Mouse (Mus musculus) bone marrow, adult 2 months (tissue): Measurements from ENCODE around the gene Gm8206. TPM values are rescaled to one million over a fixed set of nuclear protein-coding genes. Genes with fewer than 3 reads are reported as not detected.
"Not testable (repeated sequence)": the region's sequence is repeated elsewhere in the genome, so short reads cannot be mapped to it uniquely, and the experiment has no call there.

Experiments used
- H3K27ac ChIP-seq: fragments of 200-500 bp; 2 replicates; pipeline ENCODE4 v1.5.1; 2012; ENCODE audit warnings: low read depth, mild to moderate bottlenecking, control low read depth, inconsistent platforms, low read length; ENCODE audit not compliant: control insufficient read depth, poor library complexity, insufficient read depth
- H3K4me1 ChIP-seq: fragments of 200-500 bp; 2 replicates; pipeline ENCODE4 v1.6.1; 2011; ENCODE audit warnings: low read length; ENCODE audit not compliant: control insufficient read depth, insufficient read depth
- H3K4me3 ChIP-seq: fragments of 200-500 bp; replicated peaks from 2 replicates; pipeline ENCODE3; 2011; ENCODE audit warnings: mild to moderate bottlenecking, low read depth, low read length, control low read depth; ENCODE audit not compliant: control insufficient read depth
- WGBS: fragments of 180-500 bp; shearing (Covaris S2); methylation state at CpG from one replicate; pipeline ENCODE4 v1.1.7; 2018; 5-methylcytosine and 5-hydroxymethylcytosine counted together
- polyA plus RNA-seq: library from polyadenylated mRNA; stranded (reverse); fragments of >200 nt; gene quantifications from 2 replicates; pipeline ENCODE4 v1.2.4, GENCODE M21; 2011; ENCODE audit warnings: low replicate concordance; ENCODE audit not compliant: missing spikeins, insufficient read depth, insufficient read length

The Gm8206 gene
- polyA plus RNA-seq = not detected in 2 replicates

DNA sequence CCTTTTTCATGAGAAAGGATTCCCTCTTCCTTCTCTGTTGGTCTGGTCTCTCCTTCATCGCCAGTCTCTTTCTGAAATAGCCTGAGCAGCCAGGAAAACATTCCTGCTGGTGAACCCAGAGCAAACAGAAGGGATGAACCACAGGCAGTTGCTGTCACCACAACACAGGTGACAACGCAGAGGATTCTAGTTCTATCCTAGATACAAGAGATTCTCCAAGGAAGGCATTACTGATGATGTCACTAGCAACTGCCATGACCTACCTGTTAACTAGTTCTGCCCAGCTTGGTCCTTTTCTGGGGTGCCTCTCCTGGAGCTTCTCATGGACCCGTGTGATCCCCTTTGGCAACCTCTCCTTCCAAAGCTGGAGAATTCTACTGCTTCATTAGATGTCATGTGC lies at the start of gene Gm8206:
TSS of gene Gm8206 (minus strand) at position 101 of the 400 bp plus-strand sequence.
- WGBS = 74% methylated on average over 3 of the region's 3 CpGs
- not testable (repeated sequence) for H3K4me3 ChIP-seq, H3K27ac ChIP-seq, H3K4me1 ChIP-seq

DNA sequence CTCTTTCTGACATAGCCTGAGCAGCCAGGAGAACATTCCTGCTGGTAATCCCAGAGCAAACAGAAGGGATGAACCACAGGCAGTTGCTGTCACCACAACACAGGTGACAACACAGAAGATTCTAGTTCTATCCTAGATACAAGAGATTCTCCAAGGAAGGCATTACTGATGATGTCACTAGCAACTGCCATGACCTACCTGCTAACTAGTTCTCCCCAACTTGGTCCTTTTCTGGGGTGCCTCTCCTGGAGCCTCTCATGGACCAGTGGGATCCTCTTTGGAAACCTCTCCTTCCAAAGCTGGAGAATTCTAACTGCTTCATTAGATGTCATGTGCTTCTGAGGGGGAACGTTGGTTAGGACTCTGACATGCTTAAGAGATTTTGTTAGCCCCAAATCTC lies 32.0 kb upstream of the Gm8206 start, which contains the start of gene Gm3476:
TSS of gene Gm3476 (minus strand) at position 101 of the 400 bp plus-strand sequence.
- H3K27ac ChIP-seq, H3K4me1 ChIP-seq, H3K4me3 ChIP-seq: not testable (repeated sequence)
- no CpG with 5 or more reads among the region's 1 CpGs for WGBS

GRCm38 (mm10) chr14:6108272-6108925 lies 14.7 kb upstream of the Gm8206 start, which contains the start of gene Gm3468:
Gene Gm3468, minus strand, starts transcription at chr14:6108665.
- not testable (repeated sequence) for H3K4me3 ChIP-seq
- 2% methylated on average over 51 of the region's 51 CpGs for WGBS

DNA sequence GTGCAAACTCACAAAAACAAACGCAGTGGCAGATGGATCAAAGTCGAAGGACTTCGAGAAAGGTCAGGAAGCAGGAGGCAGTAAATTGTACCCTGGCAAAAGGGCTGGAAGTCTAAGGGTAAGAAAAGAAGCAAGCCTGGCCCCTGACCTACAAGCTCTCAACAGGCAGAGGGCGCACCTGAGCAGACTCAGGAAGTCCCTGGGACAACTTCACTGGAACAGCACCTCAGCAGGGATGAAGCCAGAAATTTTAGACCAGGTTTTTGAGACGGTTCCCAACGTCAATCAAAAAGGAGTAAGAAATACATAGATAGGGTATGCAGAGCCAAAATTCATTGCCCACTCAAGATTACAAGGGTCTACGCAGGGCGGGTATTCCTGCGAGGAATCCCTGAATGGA lies 13.8 kb upstream of the Gm8206 start:
- H3K27ac ChIP-seq, H3K4me3 ChIP-seq, H3K4me1 ChIP-seq: not testable (repeated sequence)
- 13% methylated on average over 9 of the region's 9 CpGs for WGBS

More at GRCm38 (mm10) chr14:6108272-6108925, 14.7 kb upstream of the Gm8206 start, which contains the start of gene Gm3468:
- H3K27ac ChIP-seq, H3K4me1 ChIP-seq: not testable (repeated sequence)

GRCm38 (mm10) chr14:6058167-6058566 lies 35.6 kb downstream of the Gm8206 start, which contains the start of gene Gm6337:
Gene Gm6337, minus strand, starts transcription at chr14:6058267.
- not testable (repeated sequence) for H3K27ac ChIP-seq, H3K4me3 ChIP-seq, H3K4me1 ChIP-seq
- WGBS = 75% methylated on average over 4 of the region's 4 CpGs

DNA sequence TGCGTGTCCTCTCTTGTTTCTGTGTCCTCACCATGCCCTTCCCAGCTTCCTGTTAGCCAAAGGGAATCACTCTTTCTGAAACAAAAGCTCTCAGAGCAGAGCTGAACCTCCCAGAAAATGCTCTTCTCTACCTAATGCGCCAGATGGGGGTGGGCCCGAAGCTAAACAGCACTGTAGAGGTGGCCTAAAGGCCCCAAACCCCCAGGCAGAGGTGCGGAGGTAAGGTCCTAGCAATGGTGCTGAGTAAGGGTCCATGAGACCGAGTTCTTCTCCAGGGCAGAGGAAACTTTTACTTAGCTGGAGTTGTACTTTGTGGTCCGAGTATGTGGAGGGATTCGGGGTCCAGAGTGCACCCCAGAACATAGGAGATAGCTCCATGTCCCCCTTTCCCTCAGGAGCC lies 106.6 kb downstream of the Gm8206 start:
- H3K27ac ChIP-seq, H3K4me1 ChIP-seq, H3K4me3 ChIP-seq: not testable (repeated sequence)
- 70% methylated on average over 7 of the region's 7 CpGs for WGBS

DNA sequence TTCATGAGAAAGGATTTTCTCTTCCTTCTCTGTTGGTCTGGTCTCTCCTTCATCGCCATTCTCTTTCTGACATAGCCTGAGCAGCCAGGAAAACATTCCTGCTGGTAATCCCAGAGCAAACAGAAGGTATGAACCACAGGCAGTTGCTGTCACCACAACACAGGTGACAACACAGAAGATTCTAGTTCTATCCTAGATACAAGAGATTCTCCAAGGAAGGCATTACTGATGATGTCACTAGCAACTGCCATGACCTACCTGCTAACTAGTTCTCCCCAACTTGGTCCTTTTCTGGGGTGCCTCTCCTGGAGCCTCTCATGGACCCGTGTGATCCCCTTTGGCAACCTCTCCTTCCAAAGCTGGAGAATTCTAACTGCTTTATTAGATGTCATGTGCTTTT lies 114.7 kb downstream of the Gm8206 start, which contains the start of gene Gm3453:
TSS of gene Gm3453 (minus strand) at position 101 of the 400 bp plus-strand sequence.
- H3K4me1 ChIP-seq, H3K4me3 ChIP-seq, H3K27ac ChIP-seq: not testable (repeated sequence)
- 52% methylated on average over 2 of the region's 2 CpGs for WGBS

Other genes with a start within 250 kb of the Gm8206 start
- gene Gm8237, start 213.6 kb downstream of the Gm8206 start, polyA plus RNA-seq = not detected in 2 replicates
- gene Gm3248, start 132.2 kb downstream of the Gm8206 start, polyA plus RNA-seq = not detected in 2 replicates
- gene Gm3453, start 114.8 kb downstream of the Gm8206 start, polyA plus RNA-seq = not detected in 2 replicates
- not detected in 2 replicates for gene Gm6337, start 35.7 kb downstream of the Gm8206 start, polyA plus RNA-seq
- not detected in 2 replicates for gene Gm3468, start 14.7 kb upstream of the Gm8206 start, polyA plus RNA-seq
- gene Gm3476, start 31.9 kb upstream of the Gm8206 start, polyA plus RNA-seq = not detected in 2 replicates
- not detected in 2 replicates for gene Gm21560, start 125.3 kb upstream of the Gm8206 start, polyA plus RNA-seq
- gene Gm3411, start 193.3 kb upstream of the Gm8206 start, polyA plus RNA-seq = not detected in 2 replicates
- not detected in 2 replicates for gene Gm21103, start 210.9 kb upstream of the Gm8206 start, polyA plus RNA-seq
- gene Gm3618, start 249.7 kb upstream of the Gm8206 start, polyA plus RNA-seq = not detected in 2 replicates